In the genomic region with DNA sequence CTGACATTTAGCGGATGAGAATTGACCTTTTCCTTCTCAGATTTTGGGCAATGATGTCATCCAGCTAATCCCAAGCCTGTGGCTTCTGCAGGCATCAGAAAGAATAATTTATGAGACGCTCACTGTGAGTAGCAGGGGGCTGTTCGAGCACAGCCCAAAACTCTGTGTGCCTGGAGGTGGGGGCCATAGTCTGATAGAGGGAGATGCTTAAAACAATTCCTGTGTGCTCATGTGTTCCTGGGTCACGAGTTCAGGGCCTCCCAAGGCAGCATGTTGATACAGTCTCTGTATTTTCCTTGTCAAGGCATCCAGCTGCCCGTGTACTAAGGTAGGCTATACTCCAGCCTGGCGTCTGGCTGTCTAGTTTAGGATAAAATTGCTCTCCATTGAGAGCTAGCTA, we compare ENCODE assay signal across 13 mouse cellular contexts.
"Had no signal": no experiment of that assay in that cellular context is flagged by ENCODE, and none has a peak within 500 bp of the region (broad histone marks: within the 10 kb centered on the region; RNA-seq: fewer than 3 reads in every experiment).

No protein-coding gene starts in this region.

- H3K27ac ChIP-seq: left cerebral cortex, adult 2 months; limb, embryonic 12.5 days; liver, embryonic 14.5 days; neural tube, embryonic 12.5 days had no signal

- DNase-seq: kidney, adult 2 months; kidney, postnatal 14 days; lung, adult 18-20 months; right cerebral cortex, postnatal 4 days; spleen, adult 18-20 months; thymus, adult 18-20 months; thymus, postnatal 14 days had no signal

- H3K9me3 ChIP-seq: kidney, embryonic 15.5 days; limb, embryonic 12.5 days; neural tube, embryonic 12.5 days had no signal

- H3K36me3 ChIP-seq: kidney, embryonic 15.5 days; limb, embryonic 12.5 days; neural tube, embryonic 12.5 days had no signal

- H3K4me1 ChIP-seq: neural tube, embryonic 12.5 days had no signal

- H3K4me2 ChIP-seq: kidney, embryonic 15.5 days; limb, embryonic 12.5 days; neural tube, embryonic 12.5 days had no signal

- ATAC-seq: intestine, embryonic 16.5 days had no signal

- H3K9ac ChIP-seq: kidney, embryonic 15.5 days; limb, embryonic 12.5 days; liver, embryonic 14.5 days; neural tube, embryonic 12.5 days had no signal

- H3K4me3 ChIP-seq: kidney, embryonic 15.5 days; left cerebral cortex, adult 2 months; limb, embryonic 12.5 days; neural tube, embryonic 12.5 days had no signal

- H3K27me3 ChIP-seq: neural tube, embryonic 12.5 days had no signal
